Mouse (Mus musculus) spleen, postnatal 36 days (tissue): ENCODE data around the gene Clic4.
"Not testable (repeated sequence)": the region's sequence is repeated elsewhere in the genome, so short reads cannot be mapped to it uniquely, and the experiment has no call there.

ENCODE experiments used
- DNase-seq, 2 experiments: peaks; one replicate each; pipeline ENCODE4 v3.0.0; 2022; ENCODE audit warnings: low spot score in 2 of 2, mixed read lengths in 1 of 2

Clic4 gene

GRCm38 (mm10) chr4:135191185-135191584 lies 81.4 kb downstream of the Clic4 start:
- DNase-seq, result no peak

GRCm38 (mm10) chr4:135190364-135190763 lies 82.2 kb downstream of the Clic4 start:
- DNase-seq, result no peak

GRCm38 (mm10) chr4:135189452-135190008 lies 83.1 kb downstream of the Clic4 start:
- no peak for DNase-seq

GRCm38 (mm10) chr4:135184277-135184676 lies 88.3 kb downstream of the Clic4 start:
- DNase-seq, result not testable (repeated sequence)

GRCm38 (mm10) chr4:135181819-135182218 lies 90.8 kb downstream of the Clic4 start:
- peak; percentile 43 to 50 for DNase-seq

GRCm38 (mm10) chr4:135179077-135179481 lies 93.5 kb downstream of the Clic4 start:
- DNase-seq, result peak; percentile 46 to 47

GRCm38 (mm10) chr4:135177568-135177967 lies 95.0 kb downstream of the Clic4 start:
- no peak for DNase-seq

GRCm38 (mm10) chr4:135175406-135176120 lies 97.1 kb downstream of the Clic4 start:
- DNase-seq, result no peak

- no peak for DNase-seq
These were observed 101.2 kb downstream of the Clic4 start for GRCm38 (mm10) chr4:135171304-135171875.

- DNase-seq, result no peak
These were observed 103.1 kb downstream of the Clic4 start for GRCm38 (mm10) chr4:135169501-135169900.

GRCm38 (mm10) chr4:135169096-135169495 lies 103.5 kb downstream of the Clic4 start:
- no peak for DNase-seq

GRCm38 (mm10) chr4:135167816-135168527 lies 104.6 kb downstream of the Clic4 start:
- no peak for DNase-seq

- no peak for DNase-seq
These were observed 106.0 kb downstream of the Clic4 start for GRCm38 (mm10) chr4:135166413-135167225.

- DNase-seq, result no peak
These were observed 106.9 kb downstream of the Clic4 start for GRCm38 (mm10) chr4:135165761-135166160.
